Mouse (Mus musculus) bone marrow macrophage, adult 2 months (primary cell): ENCODE data around the gene Ptprg.

Experiments
- CTCF ChIP-seq: IDR thresholded peaks from 2 replicates; pipeline ENCODE4 v1.5.1; 2012; ENCODE audit warnings: low read depth, mild to moderate bottlenecking, low read length, moderate library complexity
- POLR2A ChIP-seq: IDR thresholded peaks from 2 replicates; pipeline ENCODE4 v1.6.1; 2012; ENCODE audit warnings: mild to moderate bottlenecking, low read depth, low read length, borderline replicate concordance

- TF ChIP-seq CTCF (no peak), POLR2A (no peak)
Measured at GRCm38 (mm10) chr14:12027247-12027646, 473.9 kb downstream of the Ptprg start.
